Mouse (Mus musculus): ENCODE measurements around the gene Serpinb9c. TPM values are rescaled to one million over a fixed set of nuclear protein-coding genes. Genes with fewer than 3 reads are reported as not detected.
"Not testable (repeated sequence)": the region's sequence is repeated elsewhere in the genome, so short reads cannot be mapped to it uniquely, and the experiment has no call there.

Gene Serpinb9c
- total RNA-seq (2017) = not detected in 3 replicates

- no peak for ATAC-seq (replicated peaks; ENCODE audit: insufficient number of reproducible peaks, low FRiP score, low TSS enrichment, poor library complexity, severe bottlenecking)
These were observed at the start of gene Serpinb9c for GRCm38 (mm10) chr13:33159642-33160041. Gene Serpinb9c (minus strand): TSS chr13:33159742.

DNA sequence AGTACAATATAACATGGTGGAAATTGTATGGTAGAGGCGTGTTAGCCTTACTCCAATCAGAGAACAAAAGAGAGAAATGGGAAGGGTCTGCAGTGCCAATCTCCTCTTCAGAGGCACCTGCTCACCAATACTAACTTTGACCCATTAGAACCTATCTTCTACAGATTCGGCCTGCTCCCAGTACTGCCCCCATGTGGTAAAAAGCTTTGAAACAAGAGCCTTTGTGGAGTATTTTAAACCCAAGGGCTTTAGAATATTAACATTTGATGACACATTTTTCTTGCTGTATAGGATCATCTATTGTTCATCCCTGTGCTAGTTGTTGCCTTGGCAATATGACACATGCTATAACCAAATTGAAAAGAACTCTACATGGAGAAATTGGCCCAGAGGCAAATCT, 40.2 kb upstream of the Serpinb9c start:
- no peak for ATAC-seq (replicated peaks; ENCODE audit: insufficient number of reproducible peaks, low FRiP score, low TSS enrichment, poor library complexity, severe bottlenecking)

GRCm38 (mm10) chr13:33192659-33193058, 33.1 kb upstream of the Serpinb9c start, which contains the start of gene Serpinb9d:
Gene Serpinb9d (plus strand): TSS chr13:33192959.
- no peak for ATAC-seq (replicated peaks; ENCODE audit: insufficient number of reproducible peaks, low FRiP score, low TSS enrichment, poor library complexity, severe bottlenecking)

GRCm38 (mm10) chr13:33190486-33190885, 30.9 kb upstream of the Serpinb9c start:
- not testable (repeated sequence) for ATAC-seq (replicated peaks; ENCODE audit: insufficient number of reproducible peaks, low FRiP score, low TSS enrichment, poor library complexity, severe bottlenecking)

- no peak for ATAC-seq (replicated peaks; ENCODE audit: insufficient number of reproducible peaks, low FRiP score, low TSS enrichment, poor library complexity, severe bottlenecking)
These were observed 18.1 kb downstream of the Serpinb9c start for GRCm38 (mm10) chr13:33141435-33141834.

GRCm38 (mm10) chr13:33137717-33138116, 21.8 kb downstream of the Serpinb9c start:
- ATAC-seq (replicated peaks; ENCODE audit: insufficient number of reproducible peaks, low FRiP score, low TSS enrichment, poor library complexity, severe bottlenecking) = no peak

- ATAC-seq (replicated peaks; ENCODE audit: insufficient number of reproducible peaks, low FRiP score, low TSS enrichment, poor library complexity, severe bottlenecking) = no peak
These were observed 46.5 kb downstream of the Serpinb9c start for GRCm38 (mm10) chr13:33113054-33113453.

DNA sequence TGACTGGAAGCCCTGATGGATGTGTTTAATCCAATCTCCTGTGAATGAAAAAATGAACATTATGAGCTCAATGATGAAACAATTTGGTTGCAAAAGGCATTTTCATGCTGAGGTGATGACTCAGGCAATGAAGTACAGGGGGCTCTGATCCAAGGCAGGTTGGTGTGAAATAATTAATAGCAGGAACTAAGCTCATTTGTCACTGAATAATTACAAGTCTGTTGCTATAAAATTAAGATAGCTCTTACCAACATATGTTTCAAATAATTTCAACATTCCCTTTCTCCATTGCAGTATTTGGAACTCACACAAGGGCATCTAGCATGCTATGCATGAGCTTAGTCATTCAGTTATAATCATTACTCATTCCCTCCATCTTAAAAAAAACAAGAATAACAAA, 53.9 kb downstream of the Serpinb9c start:
- ATAC-seq (replicated peaks; ENCODE audit: insufficient number of reproducible peaks, low FRiP score, low TSS enrichment, poor library complexity, severe bottlenecking) = no peak

Other genes starting within 250 kb of the Serpinb9c start
- 148 to 312 TPM (median 231 TPM) in 3 replicates for gene Serpinb6b, start 194.5 kb downstream of the Serpinb9c start, total RNA-seq (2017)
- 145 to 315 TPM (median 203 TPM) in 3 replicates for gene Serpinb9, start 156.5 kb downstream of the Serpinb9c start, total RNA-seq (2017)
- 34.6 to 61.0 TPM (median 35.2 TPM) in 3 replicates for gene Serpinb9b, start 132.3 kb downstream of the Serpinb9c start, total RNA-seq (2017)
- 0.19 to 2.9 TPM in 2 of 3 replicates, not detected in the other for gene Serpinb1b, start 81.2 kb downstream of the Serpinb9c start, total RNA-seq (2017)
- gene Serpinb9d, start 33.2 kb upstream of the Serpinb9c start, total RNA-seq (2017) = not detected in 3 replicates
- gene Serpinb9e, start 89.9 kb upstream of the Serpinb9c start, total RNA-seq (2017) = not detected in 3 replicates
- not detected in 3 replicates for gene Serpinb9f, start 164.3 kb upstream of the Serpinb9c start, total RNA-seq (2017)
- not detected in 3 replicates for gene Gm11397, start 236.0 kb upstream of the Serpinb9c start, total RNA-seq (2017)